Mouse (Mus musculus): Measurements from ENCODE around the gene Rassf6. TPM values are rescaled to one million over a fixed set of nuclear protein-coding genes. Genes with fewer than 3 reads are reported as not detected.
"Not testable (repeated sequence)": the region's sequence is repeated elsewhere in the genome, so short reads cannot be mapped to it uniquely, and the experiment has no call there.

Gene Rassf6
- polyA plus RNA-seq, 1 experiment, result 1.1 TPM

DNA sequence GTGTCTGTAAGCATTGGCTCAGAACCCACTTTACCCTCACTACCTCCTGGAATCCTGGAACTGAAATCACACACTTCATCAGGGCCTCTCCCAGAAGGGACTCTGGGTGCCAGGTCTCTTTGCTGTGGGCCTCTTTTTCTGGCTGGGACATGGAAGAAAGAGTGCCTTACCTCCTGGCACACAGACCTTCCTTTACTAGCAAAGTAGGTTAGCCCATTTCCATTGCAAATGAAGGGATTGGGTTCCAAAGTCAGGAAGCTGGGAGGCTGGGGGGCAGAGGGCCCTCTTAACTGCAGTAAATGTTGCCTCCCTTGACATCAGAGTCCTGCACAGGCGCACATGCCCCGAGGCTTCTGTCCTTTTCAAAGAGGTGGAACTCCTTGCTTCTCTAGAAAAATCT lies 17.2 kb downstream of the Rassf6 start:
- TF ChIP-seq POLR2A (IDR thresholded peaks at IDR 0.05; ENCODE audit: borderline replicate concordance, extremely low read depth, insufficient read depth, insufficient read length, poor library complexity, severe bottlenecking), result no peak
- no peak for TF ChIP-seq CTCF (IDR thresholded peaks at IDR 0.05; ENCODE audit: borderline replicate concordance, extremely low read depth, insufficient read depth, insufficient read length)
- no peak for DNase-seq (ENCODE audit: low read depth)

GRCm38 (mm10) chr5:90621726-90622125 lies 18.7 kb downstream of the Rassf6 start:
- no peak for DNase-seq (ENCODE audit: low read depth)
- TF ChIP-seq POLR2A (IDR thresholded peaks at IDR 0.05; ENCODE audit: borderline replicate concordance, extremely low read depth, insufficient read depth, insufficient read length, poor library complexity, severe bottlenecking) (no peak), CTCF (IDR thresholded peaks at IDR 0.05; ENCODE audit: borderline replicate concordance, extremely low read depth, insufficient read depth, insufficient read length) (no peak)

- TF ChIP-seq POLR2A (IDR thresholded peaks at IDR 0.05; ENCODE audit: borderline replicate concordance, extremely low read depth, insufficient read depth, insufficient read length, poor library complexity, severe bottlenecking) (no peak), CTCF (IDR thresholded peaks at IDR 0.05; ENCODE audit: borderline replicate concordance, extremely low read depth, insufficient read depth, insufficient read length) (no peak)
- DNase-seq (ENCODE audit: low read depth), result no peak
These were observed 19.1 kb downstream of the Rassf6 start for GRCm38 (mm10) chr5:90621316-90621715.

DNA sequence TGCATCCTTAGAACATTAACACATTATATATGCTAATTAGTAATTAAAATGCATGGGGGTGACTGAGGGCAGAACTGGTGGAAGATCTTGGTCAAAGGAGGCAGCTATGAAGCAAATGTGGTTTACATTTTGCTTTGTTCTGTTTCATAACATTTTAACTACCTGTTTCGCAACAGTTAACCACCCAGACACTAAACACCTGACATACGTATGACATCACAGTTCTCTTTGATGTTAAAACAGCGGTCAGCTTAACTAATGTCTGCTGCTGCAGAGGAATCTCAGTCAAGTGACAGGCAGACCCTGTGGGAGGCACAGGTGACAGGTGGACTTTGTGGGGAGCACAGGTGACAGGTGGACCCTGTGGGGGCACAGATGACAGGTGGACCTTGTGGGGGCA lies 22.6 kb downstream of the Rassf6 start:
- DNase-seq (ENCODE audit: low read depth), result no peak
- TF ChIP-seq POLR2A (IDR thresholded peaks at IDR 0.05; ENCODE audit: borderline replicate concordance, extremely low read depth, insufficient read depth, insufficient read length, poor library complexity, severe bottlenecking) (no peak), CTCF (IDR thresholded peaks at IDR 0.05; ENCODE audit: borderline replicate concordance, extremely low read depth, insufficient read depth, insufficient read length) (no peak)

- not testable (repeated sequence) for DNase-seq (ENCODE audit: low read depth)
These were observed 27.7 kb downstream of the Rassf6 start for GRCm38 (mm10) chr5:90612751-90613150.

DNA sequence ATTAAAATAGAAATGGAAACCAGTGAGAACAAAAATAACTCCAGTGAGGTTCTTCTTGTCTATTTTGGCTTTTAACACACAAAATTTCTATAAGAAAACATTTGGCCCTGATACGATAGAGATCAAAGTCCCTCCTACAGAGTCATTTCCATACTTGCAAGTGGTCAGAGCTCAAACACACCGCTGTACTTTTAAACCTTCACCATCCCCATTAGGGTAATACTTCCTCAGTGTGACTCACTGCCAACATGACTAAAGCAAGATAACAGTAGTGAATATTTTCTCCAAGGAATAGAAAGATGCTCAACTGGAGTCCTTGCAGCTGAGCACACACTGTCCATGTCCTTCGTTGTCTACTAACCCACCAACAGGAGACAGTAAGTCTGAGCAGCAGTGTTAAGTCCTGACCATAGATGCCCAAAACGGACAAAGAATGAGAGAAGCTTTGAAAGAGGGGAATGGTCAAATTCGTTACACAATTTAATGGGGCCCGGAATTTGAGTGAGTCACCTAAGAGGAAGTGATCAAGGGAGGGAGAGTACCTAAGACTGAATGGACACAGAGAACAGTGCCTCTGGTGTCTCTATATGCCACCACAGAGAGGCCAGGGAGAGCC lies 28.4 kb downstream of the Rassf6 start:
- no peak for DNase-seq (ENCODE audit: low read depth)
- TF ChIP-seq CTCF (IDR thresholded peaks at IDR 0.05; ENCODE audit: borderline replicate concordance, extremely low read depth, insufficient read depth, insufficient read length) (no peak), POLR2A (IDR thresholded peaks at IDR 0.05; ENCODE audit: borderline replicate concordance, extremely low read depth, insufficient read depth, insufficient read length, poor library complexity, severe bottlenecking) (no peak)

DNA sequence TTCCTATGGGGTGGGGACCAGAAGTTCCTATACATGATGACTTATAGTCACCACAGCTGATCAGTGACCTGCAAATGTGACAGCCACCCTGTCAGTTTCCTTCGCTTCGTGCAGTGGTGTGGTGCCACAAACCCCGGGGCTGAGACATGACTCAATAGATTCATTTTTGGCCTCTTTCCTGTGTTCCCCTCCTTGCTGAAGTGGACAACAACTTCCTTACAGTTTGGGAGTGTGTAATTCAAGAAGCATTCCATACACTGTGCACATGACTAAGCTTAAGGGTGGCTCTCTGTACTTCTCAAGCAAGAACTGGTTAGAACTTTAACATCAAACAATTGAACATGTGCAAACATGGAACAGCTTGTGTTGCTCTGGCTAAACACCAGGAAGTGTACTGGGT lies 29.1 kb downstream of the Rassf6 start:
- no peak for TF ChIP-seq POLR2A (IDR thresholded peaks at IDR 0.05; ENCODE audit: borderline replicate concordance, extremely low read depth, insufficient read depth, insufficient read length, poor library complexity, severe bottlenecking)
- TF ChIP-seq CTCF (IDR thresholded peaks at IDR 0.05; ENCODE audit: borderline replicate concordance, extremely low read depth, insufficient read depth, insufficient read length), result no peak
- no peak for DNase-seq (ENCODE audit: low read depth)

GRCm38 (mm10) chr5:90608906-90609305 lies 31.6 kb downstream of the Rassf6 start:
- TF ChIP-seq CTCF (IDR thresholded peaks at IDR 0.05; ENCODE audit: borderline replicate concordance, extremely low read depth, insufficient read depth, insufficient read length), result no peak
- TF ChIP-seq POLR2A (IDR thresholded peaks at IDR 0.05; ENCODE audit: borderline replicate concordance, extremely low read depth, insufficient read depth, insufficient read length, poor library complexity, severe bottlenecking), result no peak

GRCm38 (mm10) chr5:90603407-90603923 lies 37.0 kb downstream of the Rassf6 start:
- TF ChIP-seq CTCF (IDR thresholded peaks at IDR 0.05; ENCODE audit: borderline replicate concordance, extremely low read depth, insufficient read depth, insufficient read length) (no peak), POLR2A (IDR thresholded peaks at IDR 0.05; ENCODE audit: borderline replicate concordance, extremely low read depth, insufficient read depth, insufficient read length, poor library complexity, severe bottlenecking) (no peak)
- peak; percentile 40 for DNase-seq (ENCODE audit: low read depth)

More at GRCm38 (mm10) chr5:90608906-90609305, 31.6 kb downstream of the Rassf6 start:
- no peak for DNase-seq (ENCODE audit: low read depth)

- peak; percentile 74 for DNase-seq (ENCODE audit: low read depth)
- TF ChIP-seq POLR2A (IDR thresholded peaks at IDR 0.05; ENCODE audit: borderline replicate concordance, extremely low read depth, insufficient read depth, insufficient read length, poor library complexity, severe bottlenecking) (no peak), CTCF (IDR thresholded peaks at IDR 0.05; ENCODE audit: borderline replicate concordance, extremely low read depth, insufficient read depth, insufficient read length) (peak; percentile 64; the same call in 1 of the 2 replicates)
These were observed 39.0 kb downstream of the Rassf6 start for GRCm38 (mm10) chr5:90601469-90601868.

GRCm38 (mm10) chr5:90596155-90596554 lies 44.3 kb downstream of the Rassf6 start:
- no peak for TF ChIP-seq POLR2A (IDR thresholded peaks at IDR 0.05; ENCODE audit: borderline replicate concordance, extremely low read depth, insufficient read depth, insufficient read length, poor library complexity, severe bottlenecking)
- no peak for TF ChIP-seq CTCF (IDR thresholded peaks at IDR 0.05; ENCODE audit: borderline replicate concordance, extremely low read depth, insufficient read depth, insufficient read length)
- DNase-seq (ENCODE audit: low read depth), result no peak

DNA sequence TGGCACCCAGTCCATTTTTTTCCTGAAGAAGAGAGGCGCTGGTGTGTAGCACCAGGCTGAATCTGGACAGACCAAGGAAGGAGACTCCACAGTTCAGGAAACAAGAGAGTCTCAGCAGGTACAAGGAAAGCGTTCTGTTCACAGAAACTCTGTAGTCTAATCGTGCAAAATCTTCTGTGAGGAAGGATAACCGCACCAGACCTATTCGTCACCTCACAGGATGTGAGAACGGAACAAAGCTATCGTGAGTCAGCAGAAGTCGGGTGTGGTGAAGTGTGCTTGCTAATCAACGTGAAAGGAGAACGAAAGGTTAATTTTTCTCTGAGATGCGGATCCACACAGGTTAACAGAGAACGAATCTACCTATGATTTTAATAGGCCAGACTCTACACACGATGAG lies 45.5 kb downstream of the Rassf6 start:
- no peak for DNase-seq (ENCODE audit: low read depth)
- TF ChIP-seq POLR2A (IDR thresholded peaks at IDR 0.05; ENCODE audit: borderline replicate concordance, extremely low read depth, insufficient read depth, insufficient read length, poor library complexity, severe bottlenecking), result no peak
- TF ChIP-seq CTCF (IDR thresholded peaks at IDR 0.05; ENCODE audit: borderline replicate concordance, extremely low read depth, insufficient read depth, insufficient read length), result no peak

All from brain, embryonic 14.5 days (tissue).